Mouse (Mus musculus): ENCODE results near the gene Zrsr1. TPM values are rescaled to one million over a fixed set of nuclear protein-coding genes. Genes with fewer than 3 reads are reported as not detected.
A peak's percentile ranks its signal among the peaks of the same experiment; 100 is the strongest.

Zrsr1 gene
- polyA plus RNA-seq, 1 experiment from 2014 or later = 4.7 TPM

DNA sequence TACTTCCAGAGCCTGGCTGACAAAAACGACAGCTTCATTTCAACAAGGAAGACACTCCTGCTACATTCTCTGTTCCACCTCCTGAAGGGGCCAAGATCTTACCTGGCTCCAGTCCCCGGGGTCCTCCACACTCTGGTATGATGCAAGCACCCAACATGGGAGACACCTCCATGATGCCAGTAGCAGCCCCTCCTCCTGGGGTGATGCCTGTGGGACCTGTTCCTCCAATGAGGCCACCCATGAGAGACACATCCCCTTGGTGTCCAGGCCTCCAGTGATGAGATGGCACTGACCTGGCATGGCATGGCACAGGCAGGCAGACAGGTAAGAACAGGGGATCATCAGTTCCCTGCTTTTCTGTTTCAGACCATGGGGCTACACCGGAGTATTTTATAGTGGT is 6.4 kb downstream of the Zrsr1 start:
- WGBS = 94% methylated on average over 3 of the region's 3 CpGs
- no peak for ATAC-seq (ENCODE audit: insufficient number of reproducible peaks, insufficient read depth, low FRiP score, low TSS enrichment)
- no peak overlapping the region for H3K4me3 ChIP-seq
- no peak overlapping the region for H3K9ac ChIP-seq
- H3K9me3 ChIP-seq = peaks cover 9% of the 10 kb centered on the region; the same call in 1 of the 2 replicates
- peaks cover 25% of the 10 kb centered on the region for H3K36me3 ChIP-seq
- H3K27me3 ChIP-seq = no peaks in the 10 kb centered on the region
- H3K4me1 ChIP-seq = peaks cover 16% of the 10 kb centered on the region
- no peak overlapping the region for H3K27ac ChIP-seq
- no peak overlapping the region for H3K4me2 ChIP-seq (replicated peaks)

GRCm38 (mm10) chr11:22978711-22979110 is 6.9 kb downstream of the Zrsr1 start:
- peaks cover 5% of the 10 kb centered on the region; the same call in 1 of the 2 replicates for H3K9me3 ChIP-seq
- no peak overlapping the region for H3K4me3 ChIP-seq
- H3K4me2 ChIP-seq (replicated peaks) = no peak overlapping the region
- 75% methylated on average over 1 of the region's 1 CpGs for WGBS
- no peak for ATAC-seq (ENCODE audit: insufficient number of reproducible peaks, insufficient read depth, low FRiP score, low TSS enrichment)
- H3K9ac ChIP-seq = no peak overlapping the region
- H3K27ac ChIP-seq = no peak overlapping the region
- H3K36me3 ChIP-seq = peaks cover 21% of the 10 kb centered on the region
- peaks cover 16% of the 10 kb centered on the region for H3K4me1 ChIP-seq
- H3K27me3 ChIP-seq = no peaks in the 10 kb centered on the region

- H3K4me2 ChIP-seq (replicated peaks) = no peak overlapping the region
- H3K27ac ChIP-seq = no peak overlapping the region
- no peak for ATAC-seq (ENCODE audit: insufficient number of reproducible peaks, insufficient read depth, low FRiP score, low TSS enrichment)
- H3K36me3 ChIP-seq = peaks cover 16% of the 10 kb centered on the region
- H3K27me3 ChIP-seq = no peaks in the 10 kb centered on the region
- WGBS = 87% methylated on average over 1 of the region's 1 CpGs
- no peak overlapping the region for H3K9ac ChIP-seq
- no peak overlapping the region for H3K4me3 ChIP-seq
- H3K4me1 ChIP-seq = peaks cover 12% of the 10 kb centered on the region
- H3K9me3 ChIP-seq = no peaks in the 10 kb centered on the region
Measured at GRCm38 (mm10) chr11:22979221-22979620, 7.4 kb downstream of the Zrsr1 start.

DNA sequence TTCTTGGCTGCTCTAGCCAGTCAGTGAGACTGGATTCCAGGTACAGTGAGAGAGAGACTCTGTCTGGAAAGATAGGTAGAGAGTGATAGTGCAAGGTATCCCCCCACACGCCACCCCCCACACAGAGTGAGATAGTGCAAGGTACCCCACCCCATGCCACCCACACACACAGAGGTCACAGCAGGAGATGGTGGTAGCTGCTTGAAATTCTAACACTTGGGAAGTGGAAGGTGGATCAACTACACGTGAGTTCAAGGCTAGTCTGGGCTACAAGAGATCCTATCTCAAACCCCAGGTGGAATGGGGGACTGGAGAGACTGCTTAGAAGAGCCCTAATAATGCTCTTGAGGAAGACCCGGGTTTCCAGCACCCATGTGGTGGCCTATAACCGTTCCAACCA is 9.2 kb downstream of the Zrsr1 start:
- peaks cover 6% of the 10 kb centered on the region for H3K4me1 ChIP-seq
- H3K36me3 ChIP-seq = peaks cover 16% of the 10 kb centered on the region
- H3K9ac ChIP-seq = peak overlapping the region; percentile 74
- H3K27ac ChIP-seq = no peak overlapping the region
- WGBS = 47% methylated on average over 4 of the region's 4 CpGs
- H3K9me3 ChIP-seq = no peaks in the 10 kb centered on the region
- H3K4me2 ChIP-seq (replicated peaks) = peak overlapping the region; percentile 80
- H3K4me3 ChIP-seq = peak overlapping the region; percentile 47
- ATAC-seq (ENCODE audit: insufficient number of reproducible peaks, insufficient read depth, low FRiP score, low TSS enrichment) = no peak
- H3K27me3 ChIP-seq = no peaks in the 10 kb centered on the region

- H3K4me1 ChIP-seq = peaks cover 6% of the 10 kb centered on the region
- ATAC-seq (ENCODE audit: insufficient number of reproducible peaks, insufficient read depth, low FRiP score, low TSS enrichment) = peak; percentile 24
- H3K9ac ChIP-seq = peak overlapping the region; percentile 74
- H3K27me3 ChIP-seq = no peaks in the 10 kb centered on the region
- peak overlapping the region; percentile 80 for H3K4me2 ChIP-seq (replicated peaks)
- peak overlapping the region; percentile 47 for H3K4me3 ChIP-seq
- H3K9me3 ChIP-seq = no peaks in the 10 kb centered on the region
- H3K36me3 ChIP-seq = peaks cover 16% of the 10 kb centered on the region
- peak overlapping the region; percentile 91 for H3K27ac ChIP-seq
- 6% methylated on average over 12 of the region's 12 CpGs for WGBS
Measured at GRCm38 (mm10) chr11:22981543-22981950, 9.7 kb downstream of the Zrsr1 start.

GRCm38 (mm10) chr11:22981984-22982757 is 10.4 kb downstream of the Zrsr1 start, which contains the start of the genes Gm28048 and Commd1:
TSS of gene Gm28048 (minus strand) at chr11:22982090.
TSS of gene Commd1 (minus strand) at chr11:22982382.
- peaks cover 12% of the 10 kb centered on the region for H3K36me3 ChIP-seq
- 4% methylated on average over 42 of the region's 42 CpGs for WGBS
- no peaks in the 10 kb centered on the region for H3K27me3 ChIP-seq
- H3K4me3 ChIP-seq = peak within 1 kb of the TSS; percentile 47
- peaks cover 6% of the 10 kb centered on the region for H3K4me1 ChIP-seq
- H3K4me2 ChIP-seq (replicated peaks) = peak within 1 kb of the TSS; percentile 80
- H3K9ac ChIP-seq = peak within 1 kb of the TSS; percentile 74
- peak; percentile 91 for ATAC-seq (ENCODE audit: insufficient number of reproducible peaks, insufficient read depth, low FRiP score, low TSS enrichment)
- H3K9me3 ChIP-seq = no peaks in the 10 kb centered on the region
- H3K27ac ChIP-seq = peak within 1 kb of the TSS; percentile 91

GRCm38 (mm10) chr11:22982846-22983245 is 11.0 kb downstream of the Zrsr1 start:
- Histone ChIP-seq H3K4me2 (replicated peaks) (peak overlapping the region; percentile 80; the same call in 1 of the 2 replicates), H3K4me3 (no peak overlapping the region), H3K4me1 (peaks cover 6% of the 10 kb centered on the region), H3K9ac (no peak overlapping the region), H3K27me3 (no peaks in the 10 kb centered on the region), H3K9me3 (no peaks in the 10 kb centered on the region), H3K27ac (no peak overlapping the region), H3K36me3 (peaks cover 6% of the 10 kb centered on the region)
- 71% methylated on average over 6 of the region's 6 CpGs for WGBS
- no peak for ATAC-seq (ENCODE audit: insufficient number of reproducible peaks, insufficient read depth, low FRiP score, low TSS enrichment)

GRCm38 (mm10) chr11:22985510-22985909 is 13.7 kb downstream of the Zrsr1 start:
- Histone ChIP-seq H3K36me3 (no peaks in the 10 kb centered on the region), H3K9me3 (no peaks in the 10 kb centered on the region), H3K4me1 (peaks cover 6% of the 10 kb centered on the region), H3K4me2 (replicated peaks) (no peak overlapping the region), H3K9ac (no peak overlapping the region), H3K4me3 (no peak overlapping the region), H3K27me3 (no peaks in the 10 kb centered on the region), H3K27ac (no peak overlapping the region)
- ATAC-seq (ENCODE audit: insufficient number of reproducible peaks, insufficient read depth, low FRiP score, low TSS enrichment) = no peak
- WGBS = 80% methylated on average over 3 of the region's 3 CpGs

GRCm38 (mm10) chr11:22987357-22987756 is 15.6 kb downstream of the Zrsr1 start:
- no peak overlapping the region for H3K9ac ChIP-seq
- H3K4me3 ChIP-seq = no peak overlapping the region
- no peak for ATAC-seq (ENCODE audit: insufficient number of reproducible peaks, insufficient read depth, low FRiP score, low TSS enrichment)
- H3K27ac ChIP-seq = no peak overlapping the region
- H3K4me2 ChIP-seq (replicated peaks) = no peak overlapping the region
- no peaks in the 10 kb centered on the region for H3K27me3 ChIP-seq
- H3K9me3 ChIP-seq = no peaks in the 10 kb centered on the region
- no peaks in the 10 kb centered on the region for H3K36me3 ChIP-seq
- peaks cover 10% of the 10 kb centered on the region for H3K4me1 ChIP-seq
- 48% methylated on average over 2 of the region's 2 CpGs for WGBS

DNA sequence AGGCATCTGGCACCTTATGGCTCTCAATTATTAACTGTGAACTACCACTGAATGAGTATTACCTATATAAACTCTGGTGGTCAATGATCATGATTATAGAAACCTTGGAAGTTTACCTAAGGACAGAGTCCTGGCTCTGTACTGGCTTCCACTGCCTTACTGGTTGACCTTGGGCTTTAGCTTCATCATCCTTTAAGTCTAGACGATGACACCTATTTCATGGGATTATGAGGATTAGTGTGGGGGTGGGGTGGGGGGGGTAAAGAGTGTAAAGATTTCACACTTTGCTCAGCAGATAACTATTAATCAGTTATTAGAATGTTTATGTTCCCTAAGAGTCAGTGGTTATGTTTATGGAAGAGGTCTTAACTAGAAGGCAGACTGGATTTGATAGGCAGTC is 18.0 kb downstream of the Zrsr1 start:
- peak overlapping the region; percentile 96; the same call in 1 of the 2 replicates for H3K27ac ChIP-seq
- peak overlapping the region; percentile 97 for H3K4me2 ChIP-seq (replicated peaks)
- H3K27me3 ChIP-seq = no peaks in the 10 kb centered on the region
- H3K9me3 ChIP-seq = no peaks in the 10 kb centered on the region
- peaks cover 9% of the 10 kb centered on the region for H3K36me3 ChIP-seq
- H3K4me1 ChIP-seq = peaks cover 11% of the 10 kb centered on the region
- H3K9ac ChIP-seq = peak overlapping the region; percentile 84; the same call in 1 of the 2 replicates
- WGBS = 48% methylated on average over 1 of the region's 1 CpGs
- no peak for ATAC-seq (ENCODE audit: insufficient number of reproducible peaks, insufficient read depth, low FRiP score, low TSS enrichment)
- H3K4me3 ChIP-seq = peak overlapping the region; percentile 95

DNA sequence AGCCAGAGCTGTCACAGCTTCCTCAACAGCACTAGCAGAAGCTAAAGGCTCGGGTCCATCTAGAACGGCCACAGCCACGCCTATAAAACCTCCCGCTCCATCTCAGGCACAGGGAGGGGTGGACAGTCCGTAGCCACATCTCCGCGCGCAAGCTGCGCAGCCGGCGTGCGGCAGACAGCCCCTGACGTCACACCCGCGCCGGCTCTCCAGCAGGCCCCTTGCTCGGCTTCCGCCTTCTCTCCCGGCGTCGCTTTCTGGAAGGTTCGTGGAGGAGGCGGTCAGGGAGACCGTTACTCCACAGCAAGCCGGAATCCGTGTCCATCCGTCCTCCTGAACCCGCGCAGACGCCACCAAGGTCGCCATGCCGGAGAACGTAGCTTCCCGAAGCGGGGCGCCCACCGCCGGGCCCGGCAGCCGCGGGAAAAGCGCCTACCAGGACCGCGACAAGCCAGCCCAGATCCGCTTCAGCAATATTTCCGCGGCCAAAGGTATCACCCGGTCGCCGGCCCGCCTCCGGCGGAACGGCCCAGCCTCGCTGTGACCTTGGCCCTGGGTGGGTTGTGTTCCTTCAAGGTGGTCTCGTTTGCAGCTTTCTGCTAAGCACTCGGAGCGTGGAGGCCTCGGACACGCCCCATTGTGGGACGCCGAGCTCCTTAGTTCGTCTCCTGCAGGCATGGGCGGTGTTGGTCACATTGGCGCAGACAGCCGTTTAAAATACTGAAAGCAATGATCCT is 18.8 kb downstream of the Zrsr1 start, which contains the start of gene Cct4:
Gene Cct4 (plus strand): TSS at position 127 of the 734 bp plus-strand sequence.
- Histone ChIP-seq H3K4me3 (peak within 1 kb of the TSS; percentile 95), H3K4me1 (peaks cover 11% of the 10 kb centered on the region), H3K36me3 (peaks cover 17% of the 10 kb centered on the region), H3K4me2 (replicated peaks) (peak within 1 kb of the TSS; percentile 97), H3K27ac (peak within 1 kb of the TSS; percentile 96), H3K9ac (peak within 1 kb of the TSS; percentile 84), H3K9me3 (no peaks in the 10 kb centered on the region), H3K27me3 (no peaks in the 10 kb centered on the region)
- under 1% methylated on average over 66 of the region's 66 CpGs for WGBS
- ATAC-seq (ENCODE audit: insufficient number of reproducible peaks, insufficient read depth, low FRiP score, low TSS enrichment) = peak; percentile 94

All from embryonic facial prominence, embryonic 12.5 days (tissue).